Mouse (Mus musculus) liver, postnatal 0 days (tissue): ENCODE measurements around the gene Fbxo3. TPM values are rescaled to one million over a fixed set of nuclear protein-coding genes. Genes with fewer than 3 reads are reported as not detected.
A peak's percentile ranks its signal among the peaks of the same experiment; 100 is the strongest.
"Not testable (repeated sequence)": the region's sequence is repeated elsewhere in the genome, so short reads cannot be mapped to it uniquely, and the experiment has no call there.

ENCODE experiments used
- ATAC-seq: fragments of 200-750 bp; cut with Nextera tagmentation; 2 replicates; pipeline ENCODE4 v1.8.0; 2017; ENCODE audit warnings: mild to moderate bottlenecking, moderate library complexity
- DNase-seq: peaks from one replicate; pipeline ENCODE4 v3.0.0-alpha.2; 2016
- H3K27ac ChIP-seq: fragments of 300-500 bp; sonication (generic); 2 replicates; pipeline ENCODE4 v1.5.1; 2014; ENCODE audit warnings: antibody characterized with exemption, moderate library complexity, mild to moderate bottlenecking, low read depth
- H3K27me3 ChIP-seq: fragments of 300-500 bp; sonication (generic); 2 replicates; pipeline ENCODE4 v1.6.1; 2014; ENCODE audit warnings: low read length, control low read depth, mixed read lengths; ENCODE audit not compliant: insufficient read depth
- H3K36me3 ChIP-seq: fragments of 300-500 bp; sonication (generic); replicated peaks from 2 replicates; pipeline ENCODE4 v1.6.1; 2014; ENCODE audit warnings: mild to moderate bottlenecking, control low read depth, low read length, moderate library complexity, mixed read lengths; ENCODE audit not compliant: insufficient read depth
- H3K4me1 ChIP-seq: fragments of 300-500 bp; sonication (generic); 2 replicates; pipeline ENCODE4 v1.6.1; 2014; ENCODE audit warnings: antibody characterized with exemption, mild to moderate bottlenecking, control low read depth; ENCODE audit not compliant: insufficient read depth
- H3K4me2 ChIP-seq: fragments of 300-500 bp; sonication (generic); 2 replicates; pipeline ENCODE4 v1.6.1; 2014; ENCODE audit warnings: low read depth, mild to moderate bottlenecking, low read length, moderate library complexity, mixed read lengths
- H3K4me3 ChIP-seq: fragments of 300-500 bp; sonication (generic); 2 replicates; pipeline ENCODE4 v1.5.1; 2014; ENCODE audit warnings: low read depth, low read length
- H3K9ac ChIP-seq: fragments of 300-500 bp; sonication (generic); replicated peaks from 2 replicates; pipeline ENCODE4 v1.6.1; 2014; ENCODE audit warnings: mild to moderate bottlenecking, moderate library complexity
- H3K9me3 ChIP-seq: fragments of 300-500 bp; sonication (generic); 2 replicates; pipeline ENCODE4 v1.6.1; 2016; ENCODE audit warnings: mild to moderate bottlenecking, control low read depth, low read length, mixed read lengths
- CTCF ChIP-seq: sonication (generic); IDR thresholded peaks from 2 replicates; pipeline ENCODE4 v1.5.1; 2016; ENCODE audit warnings: antibody characterized with exemption, low read depth
- EP300 ChIP-seq: IDR thresholded peaks from 2 replicates; pipeline ENCODE4 v1.6.1; 2016; ENCODE audit warnings: antibody characterized with exemption, low read depth, mild to moderate bottlenecking
- WGBS: fragments of 180-500 bp; shearing (Covaris S2); extraction: QIAGEN DNeasy Blood & Tissue Kit; methylation state at CpG from one replicate; pipeline ENCODE4 v1.1.7; 2014; ENCODE audit not compliant: insufficient replicate concordance; 5-methylcytosine and 5-hydroxymethylcytosine counted together
- polyA plus RNA-seq: library from polyadenylated mRNA; unstranded; fragments of >200 nt; fragmentation: Nextera tagmentation; extraction: Ambion mirVana; gene quantifications from 2 replicates; pipeline ENCODE4 v1.2.1, GENCODE M21; 2015

Fbxo3 gene
- polyA plus RNA-seq, 1 experiment from 2014 or later, result 41.9 TPM

DNA sequence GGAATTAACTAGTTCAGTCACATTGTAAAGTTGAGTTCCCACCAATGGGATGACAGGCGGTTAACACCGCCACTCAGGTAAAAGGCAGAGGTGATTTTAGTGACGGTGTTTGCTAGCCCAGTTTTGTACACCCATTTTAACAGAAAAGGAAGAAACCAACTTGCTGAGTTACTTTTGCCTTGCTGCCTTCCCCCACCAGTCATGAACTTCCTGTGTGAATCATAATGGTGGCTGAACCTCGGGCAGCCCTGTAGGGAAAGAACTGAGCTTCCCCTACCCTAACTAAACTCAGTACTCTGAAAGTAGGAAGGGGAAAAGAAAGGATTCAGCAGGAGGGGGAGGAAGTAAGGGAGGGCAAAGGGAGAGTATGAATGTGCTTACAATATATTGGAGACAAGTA lies 82.5 kb downstream of the Fbxo3 start:
- 74% methylated on average over 4 of the region's 4 CpGs for WGBS

DNA sequence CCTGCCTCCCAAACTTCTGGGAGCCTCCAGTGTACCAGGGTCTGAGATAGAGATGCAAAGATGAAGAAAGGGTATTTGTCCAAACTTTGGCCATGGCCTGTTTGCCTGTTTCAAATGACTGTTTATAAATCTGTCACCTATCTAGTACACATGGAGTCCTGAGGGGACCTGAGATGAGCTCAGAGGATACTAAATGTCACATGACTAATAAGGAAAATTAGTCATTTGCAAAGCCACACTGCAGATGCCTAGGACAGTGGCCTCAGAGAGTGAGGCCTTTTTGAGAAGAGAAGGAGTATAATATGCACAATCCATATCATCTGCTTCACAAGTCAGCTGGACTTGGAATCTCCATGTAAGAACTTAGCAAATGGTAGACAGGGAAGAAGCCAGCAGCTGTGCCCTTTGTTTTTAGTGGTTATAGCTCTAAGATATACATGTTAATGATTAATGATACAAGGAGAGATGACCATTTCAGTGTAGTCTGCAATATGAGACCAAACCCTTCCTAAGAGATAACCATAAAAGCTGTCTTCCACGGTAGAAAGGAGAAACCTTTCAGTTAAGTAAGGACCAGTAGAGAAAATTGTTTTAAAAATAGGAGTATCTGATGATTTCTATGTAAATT lies 83.8 kb downstream of the Fbxo3 start:
- not testable (repeated sequence) for H3K27ac ChIP-seq, H3K4me3 ChIP-seq, H3K36me3 ChIP-seq, H3K9ac ChIP-seq, H3K27me3 ChIP-seq, H3K4me2 ChIP-seq, H3K9me3 ChIP-seq, DNase-seq
- ATAC-seq, result peak; percentile 40
- no CpG with 5 or more reads among the region's 1 CpGs for WGBS
- H3K4me1 ChIP-seq, result peaks cover 13% of the 10 kb centered on the region; the same call in 1 of the 2 replicates

More for the DNA sequence above, 82.5 kb downstream of the Fbxo3 start:
- Histone ChIP-seq H3K4me2 (no peak overlapping the region), H3K4me3 (no peak overlapping the region), H3K9ac (no peak overlapping the region), H3K4me1 (peaks cover 14% of the 10 kb centered on the region; the same call in 1 of the 2 replicates), H3K27ac (0 out of 2 replicates have a peak overlapping the region, but pooled peaks have one; percentile 55), H3K27me3 (no peaks in the 10 kb centered on the region), H3K36me3 (peaks cover 4% of the 10 kb centered on the region; the same call in 1 of the 2 replicates), H3K9me3 (no peaks in the 10 kb centered on the region)
- no peak for ATAC-seq
- no peak for TF ChIP-seq EP300
- no peak for TF ChIP-seq CTCF
- no peak for DNase-seq

Other genes starting within 250 kb of the Fbxo3 start
- 61.9 and 69.2 TPM in 2 replicates for gene Caprin1, start 230.1 kb upstream of the Fbxo3 start, polyA plus RNA-seq
- 58.8 and 63.7 TPM in 2 replicates for gene Lmo2, start 69.7 kb upstream of the Fbxo3 start, polyA plus RNA-seq
- 1.0 and 1.5 TPM in 2 replicates for gene 4931422A03Rik, start 640 bp downstream of the Fbxo3 start, polyA plus RNA-seq
- 0.11 TPM in 1 of 2 replicates, not detected in the other for gene Gm10912, start 38.1 kb downstream of the Fbxo3 start, polyA plus RNA-seq
- gene Gm10799, start 40.8 kb downstream of the Fbxo3 start, polyA plus RNA-seq, result not detected in 2 replicates
- 4.4 and 4.5 TPM in 2 replicates for gene Cd59b, start 42.1 kb downstream of the Fbxo3 start, polyA plus RNA-seq
- 73.8 and 76.9 TPM in 2 replicates for gene Cd59a, start 68.1 kb downstream of the Fbxo3 start, polyA plus RNA-seq
- gene A930018P22Rik, start 95.0 kb downstream of the Fbxo3 start, polyA plus RNA-seq, result 0.70 and 1.3 TPM in 2 replicates